Mouse (Mus musculus) urinary bladder, adult 18-20 months (tissue): Measurements from ENCODE around the gene Hist1h2ae.

ENCODE experiments used
- DNase-seq, 2 experiments: peaks; one replicate each; pipeline ENCODE4 v3.0.0; 2022; ENCODE audit warnings: low spot score in 2 of 2, mixed read lengths in 2 of 2

Hist1h2ae gene

GRCm38 (mm10) chr13:23521703-23522102 is 49.3 kb downstream of the Hist1h2ae start:
- DNase-seq, result peak; percentile 55 to 58
